Mouse (Mus musculus) MN1 (cell line): ENCODE measurements around the gene Slc4a8.
A peak's percentile ranks its signal among the peaks of the same experiment; 100 is the strongest.

Source experiments
- DNase-seq: peaks from one replicate; pipeline ENCODE4 v3.0.0-alpha.2; 2016; ENCODE audit warnings: low spot score

Gene Slc4a8

DNA sequence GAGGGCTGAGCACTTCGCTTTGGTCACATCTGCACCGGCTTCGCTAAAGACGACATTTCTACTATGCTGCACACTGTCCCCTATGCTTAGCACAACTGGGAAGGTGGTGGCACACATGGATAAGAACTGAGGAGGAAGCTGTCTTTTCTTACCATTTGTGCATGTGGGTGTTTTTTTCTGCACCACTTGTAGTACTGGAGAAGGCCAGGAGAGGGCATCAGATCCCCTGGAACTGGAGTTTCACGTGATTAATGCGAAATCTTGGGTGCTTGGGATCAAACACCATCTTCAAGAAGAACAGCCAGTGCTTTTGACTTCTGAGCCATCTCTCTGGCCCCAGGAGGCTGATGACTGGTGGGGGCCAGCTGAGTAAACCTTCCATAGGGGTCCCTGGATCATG, 69.1 kb downstream of the Slc4a8 start:
- peak; percentile 32 for DNase-seq

DNA sequence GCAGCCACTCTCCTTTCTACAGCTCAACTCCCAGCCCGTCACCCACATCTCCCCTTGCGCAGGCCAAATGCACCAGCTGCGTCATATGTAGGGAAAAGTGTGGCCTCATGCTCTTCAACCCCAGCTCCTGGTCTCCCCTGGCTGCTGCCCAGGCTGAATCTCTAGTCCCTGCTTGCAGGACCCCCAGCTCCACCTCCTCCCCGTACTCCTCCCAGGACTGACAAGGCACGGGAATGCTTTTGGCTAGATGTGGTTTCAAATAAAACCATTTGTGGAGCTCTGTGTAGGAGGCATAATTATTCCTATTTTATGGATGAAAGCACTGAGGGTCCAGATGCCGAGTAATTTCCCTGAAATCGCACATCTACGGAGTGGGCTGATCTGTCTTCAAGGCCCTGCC, 70.6 kb downstream of the Slc4a8 start:
- no peak for DNase-seq

DNA sequence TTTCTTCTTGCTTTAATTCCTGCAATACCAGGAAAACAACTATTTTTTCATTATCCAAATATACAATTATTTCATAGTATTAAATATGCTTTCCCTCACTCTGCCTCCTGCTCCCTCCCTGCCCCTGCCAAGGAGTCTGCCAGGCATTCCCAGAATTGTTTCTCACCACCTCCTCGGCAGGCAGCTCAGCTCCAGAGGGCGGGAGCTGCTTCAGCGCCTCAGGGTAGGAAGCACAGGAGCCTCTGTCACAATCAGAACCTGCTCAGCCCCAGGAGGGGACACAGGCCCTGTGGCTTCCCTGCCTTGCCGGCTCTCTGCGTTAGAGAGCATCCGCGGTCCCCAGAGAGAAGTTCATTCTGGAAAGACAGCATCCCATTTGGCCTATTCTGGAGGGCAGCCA, 71.2 kb downstream of the Slc4a8 start:
- peak; percentile 17 for DNase-seq

- no peak for DNase-seq
These were observed 75.2 kb downstream of the Slc4a8 start for GRCm38 (mm10) chr15:100836729-100837128.

- DNase-seq, result no peak
These were observed 77.2 kb downstream of the Slc4a8 start for GRCm38 (mm10) chr15:100838607-100839207.

DNA sequence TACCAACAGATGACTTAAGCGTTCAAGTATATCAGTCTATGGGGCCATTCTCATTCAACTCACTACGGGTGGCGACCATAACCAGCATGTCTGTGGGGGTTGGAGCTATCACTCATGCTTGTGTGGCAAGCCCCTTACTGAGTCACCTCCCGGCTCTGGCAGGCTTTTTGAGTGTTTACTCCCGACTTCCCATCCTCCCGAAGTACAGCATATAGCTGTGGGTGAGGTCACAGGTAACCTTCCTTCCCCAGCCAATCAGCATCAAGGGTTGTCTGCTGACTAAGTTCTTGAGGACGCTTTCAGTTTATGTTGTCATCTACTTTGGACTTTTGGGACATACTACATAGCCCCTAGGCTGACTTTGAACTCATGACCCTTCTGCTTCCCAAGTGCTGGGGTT, 82.8 kb downstream of the Slc4a8 start:
- no peak for DNase-seq

- DNase-seq, result no peak
These were observed 83.7 kb downstream of the Slc4a8 start for GRCm38 (mm10) chr15:100845049-100845879.

DNA sequence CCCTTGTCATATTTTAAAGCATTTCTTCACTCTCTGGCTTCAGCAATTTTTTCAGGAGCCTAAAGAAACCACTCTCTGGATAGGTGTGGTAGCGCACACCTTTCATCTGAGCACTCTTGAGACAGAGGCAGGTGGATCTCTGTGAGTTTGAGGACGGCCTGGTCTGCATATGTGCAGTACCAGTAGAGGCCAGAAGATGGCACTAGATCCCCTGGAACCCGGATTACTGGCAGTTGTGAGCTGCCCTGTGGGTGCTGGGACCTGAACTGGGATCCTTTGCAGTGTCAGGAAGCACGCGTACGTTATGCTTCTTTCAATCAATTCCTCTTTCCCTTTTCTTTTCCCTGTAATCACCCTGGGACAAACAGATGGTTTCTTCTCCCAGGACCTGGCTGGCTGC, 85.6 kb downstream of the Slc4a8 start:
- DNase-seq, result no peak

DNA sequence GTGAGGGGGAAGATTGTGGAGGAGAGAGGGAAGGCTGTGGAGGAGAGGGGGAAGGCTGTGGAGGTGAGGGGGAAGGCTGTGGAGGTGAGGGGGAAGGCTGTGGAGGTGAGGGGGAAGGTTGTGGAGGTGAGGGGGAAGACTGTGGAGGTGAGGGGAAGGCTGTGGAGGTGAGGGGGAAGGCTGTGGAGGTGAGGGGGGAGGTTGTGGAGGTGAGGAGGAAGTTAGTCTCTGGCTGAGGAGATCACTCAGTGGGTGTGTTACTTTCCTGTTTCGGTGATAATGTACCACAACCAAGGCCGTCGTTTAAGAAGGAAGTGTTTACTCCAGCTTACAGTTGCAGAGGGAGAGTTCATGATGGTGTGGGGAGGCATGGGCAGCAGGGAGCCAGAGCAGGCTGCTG, 96.0 kb downstream of the Slc4a8 start:
- DNase-seq, result no peak

DNA sequence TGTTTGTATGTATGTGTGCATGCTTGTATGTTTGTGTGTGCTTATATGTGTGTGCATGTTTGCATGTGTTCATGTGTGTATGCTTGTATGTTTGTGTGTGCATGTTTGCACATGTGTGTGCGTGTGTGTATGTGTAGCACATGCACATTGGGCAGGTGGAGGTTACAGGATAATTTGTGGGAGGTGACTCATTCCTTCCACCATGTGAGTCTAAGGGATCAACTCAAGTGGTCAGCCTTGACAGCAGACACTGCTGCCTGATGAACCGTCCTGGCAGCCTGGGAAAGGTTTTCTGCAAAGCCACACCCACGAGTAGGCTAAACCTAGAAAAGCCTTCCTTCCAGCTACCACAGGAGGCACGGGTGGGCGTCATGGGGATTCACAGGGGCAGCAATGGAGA, 99.3 kb downstream of the Slc4a8 start:
- peak; percentile 46 for DNase-seq

DNA sequence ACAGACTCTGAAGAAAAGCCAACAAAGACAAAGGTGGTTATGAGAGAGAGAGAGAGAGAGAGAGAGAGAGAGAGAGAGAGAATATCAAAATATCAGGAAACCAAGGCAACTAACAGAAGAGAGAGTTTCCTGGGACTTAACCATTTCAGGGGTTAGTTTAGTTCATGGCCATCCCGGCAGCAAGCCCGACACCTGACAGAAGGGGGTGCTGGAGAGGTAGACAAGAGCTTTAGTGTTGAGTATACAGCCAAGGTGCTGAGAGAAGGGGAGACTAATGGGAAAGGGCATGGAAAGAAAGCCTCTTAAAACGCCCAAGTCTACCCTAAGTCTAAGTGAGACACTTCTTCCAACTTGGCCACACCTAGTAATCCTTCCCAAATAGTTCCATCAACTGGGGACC, 104.0 kb downstream of the Slc4a8 start:
- no peak for DNase-seq

DNA sequence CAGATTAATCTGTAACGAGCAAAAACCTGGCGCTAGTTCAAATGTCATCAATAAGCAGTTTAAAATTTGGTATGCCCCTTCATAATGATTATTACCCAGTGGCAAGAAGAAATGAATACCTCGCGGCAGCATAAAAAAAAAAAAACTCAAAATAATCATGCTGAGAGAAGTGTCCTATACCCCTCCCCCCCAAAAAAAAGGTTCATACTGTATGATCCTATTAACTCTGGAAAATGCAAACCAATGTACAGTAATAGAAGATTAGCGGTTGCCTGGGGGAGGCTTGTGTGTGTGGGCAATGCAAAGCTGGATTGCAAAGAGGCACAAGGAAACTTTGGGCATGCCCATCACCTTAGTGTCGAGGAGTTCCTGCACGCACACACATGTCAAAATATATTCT, 108.0 kb downstream of the Slc4a8 start, which contains the start of gene Scn8a:
Gene Scn8a (plus strand): TSS at position 301 of the 400 bp plus-strand sequence.
- DNase-seq, result peak; percentile 21

DNA sequence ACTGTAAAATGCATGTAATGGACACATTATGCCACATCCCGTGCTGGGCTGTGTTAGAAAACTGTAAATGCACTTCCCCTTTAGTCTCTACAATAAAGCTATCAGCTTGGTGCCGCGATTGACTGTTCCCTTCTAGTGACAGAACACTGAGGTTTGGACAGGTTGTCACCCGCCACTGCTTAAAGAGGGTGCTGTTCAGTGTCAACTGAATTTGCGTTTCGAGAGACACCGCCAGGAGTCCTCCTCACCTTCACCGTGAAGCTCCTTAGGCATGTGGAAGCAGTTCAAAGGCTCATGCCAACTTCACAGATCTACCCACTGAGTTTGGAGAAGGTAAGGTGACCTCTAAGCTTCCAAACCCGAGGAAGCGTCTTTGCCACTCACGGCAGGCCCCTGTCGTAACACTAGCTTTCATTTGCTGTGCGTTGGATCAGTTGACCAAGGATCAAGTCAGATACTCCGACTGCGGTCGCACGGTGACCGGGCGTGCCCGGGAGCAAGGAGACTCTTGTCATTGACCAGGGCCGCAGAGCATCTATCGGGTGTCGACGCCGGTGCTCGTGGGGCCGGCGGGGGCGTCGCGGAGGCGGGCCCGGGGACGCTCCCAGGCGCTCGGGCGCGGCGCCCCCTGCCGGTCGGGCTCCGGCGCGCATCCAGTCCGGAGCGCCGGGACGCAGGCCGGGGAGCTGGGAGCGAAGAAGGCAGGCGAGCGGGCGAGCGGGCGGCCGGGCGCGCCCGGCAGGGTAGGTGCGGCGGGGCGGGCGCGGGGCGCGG, 108.6 kb downstream of the Slc4a8 start:
- peak; percentile 96 for DNase-seq

DNA sequence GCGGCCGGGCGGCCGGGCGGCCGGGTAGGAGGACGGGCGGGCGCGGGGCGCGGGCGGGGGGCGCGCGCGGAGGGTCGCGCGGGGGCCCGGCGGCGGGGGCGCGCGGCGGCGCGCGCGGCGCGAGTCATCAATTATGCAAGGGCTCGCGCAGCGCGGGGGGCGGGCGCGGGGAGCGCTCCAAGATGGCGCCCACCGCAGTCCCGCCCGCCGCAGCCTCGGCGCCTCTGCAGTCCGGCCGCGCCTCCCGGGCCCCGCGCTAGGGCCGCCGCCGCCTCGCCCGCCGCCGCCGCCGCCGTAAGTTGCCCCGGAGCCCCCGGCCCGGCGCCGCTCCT, 109.2 kb downstream of the Slc4a8 start:
- DNase-seq, result no peak

DNA sequence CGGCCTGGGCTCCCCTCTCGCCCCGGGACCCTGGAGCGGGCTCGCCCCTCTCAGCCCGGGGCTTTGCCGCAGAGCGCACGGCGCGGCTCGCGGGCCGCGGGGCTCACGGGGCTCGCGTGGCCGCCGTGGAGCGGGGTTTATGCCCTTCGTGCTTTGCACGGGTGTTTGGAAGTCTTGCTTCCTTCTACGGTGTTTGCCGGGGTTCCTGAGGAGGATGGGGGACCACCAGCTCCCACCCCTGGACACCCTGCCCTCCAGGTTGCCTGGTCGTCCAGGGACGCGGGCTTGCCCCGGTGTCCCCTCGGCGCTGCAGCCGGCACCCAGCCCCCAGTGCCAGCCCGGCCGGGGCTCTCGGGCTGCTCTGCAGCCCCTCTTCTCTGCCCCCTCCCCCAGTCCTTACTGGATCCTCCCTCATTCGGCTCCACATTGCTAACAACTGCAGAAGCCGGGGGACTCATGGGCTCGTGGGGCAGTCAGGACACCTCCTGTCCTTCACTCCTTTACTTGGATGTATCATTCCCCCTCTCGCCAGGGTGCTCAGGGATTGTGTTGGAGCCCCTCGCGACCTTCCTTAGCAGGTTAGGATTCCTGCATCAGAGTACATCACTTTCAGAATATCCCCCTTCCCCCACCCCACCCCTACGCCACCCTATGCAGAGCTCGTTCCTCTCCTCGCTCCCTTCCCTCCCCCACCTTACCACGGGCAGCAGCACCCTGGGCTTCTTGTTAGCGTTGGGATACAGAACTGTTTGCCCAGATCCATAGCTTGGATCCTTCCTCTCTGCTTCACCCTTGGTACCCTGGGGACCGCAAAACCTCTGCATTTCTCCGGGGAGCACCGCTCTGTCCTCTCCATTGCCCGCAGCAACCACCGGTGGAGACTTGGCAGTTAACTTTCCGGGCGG, 109.8 kb downstream of the Slc4a8 start:
- DNase-seq, result peak; percentile 49

DNA sequence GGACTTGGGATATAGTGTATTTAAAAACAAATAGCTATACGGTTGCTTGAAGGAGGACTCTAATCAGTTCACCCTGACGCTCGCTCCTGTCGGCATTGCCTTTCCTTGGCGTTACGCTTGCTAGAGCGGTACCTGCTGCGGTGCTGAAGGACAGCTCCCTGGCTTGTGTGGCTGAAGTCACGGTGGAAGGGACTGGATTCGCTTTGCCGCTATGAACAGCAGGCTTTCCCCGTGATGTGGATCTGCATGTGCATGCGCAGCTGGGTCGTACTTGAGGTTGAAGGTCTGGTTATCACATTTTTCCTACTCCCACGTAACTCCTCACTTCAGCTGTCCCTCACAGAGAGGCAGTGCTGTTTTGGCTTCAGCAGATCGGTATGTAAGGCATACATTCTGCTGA, 111.6 kb downstream of the Slc4a8 start:
- no peak for DNase-seq
